Mouse (Mus musculus) adrenal gland, adult 18-20 months (tissue): Measurements from ENCODE around the gene Rapgef2. TPM values are rescaled to one million over a fixed set of nuclear protein-coding genes. Genes with fewer than 3 reads are reported as not detected.

Experiments used
- DNase-seq, 2 experiments: peaks; one replicate each; pipeline ENCODE4 v3.0.0; 2021 to 2022; ENCODE audit warnings: low spot score in 2 of 2
- total RNA-seq, 2 experiments: library from RNA; stranded (reverse); gene quantifications; 1 replicate in 1 of 2; 2 replicates in 1 of 2; pipeline ENCODE4 v1.2.3; 2021

The Rapgef2 gene
- total RNA-seq, 2 experiments from 2014 or later: 21.9 to 22.5 TPM

DNA sequence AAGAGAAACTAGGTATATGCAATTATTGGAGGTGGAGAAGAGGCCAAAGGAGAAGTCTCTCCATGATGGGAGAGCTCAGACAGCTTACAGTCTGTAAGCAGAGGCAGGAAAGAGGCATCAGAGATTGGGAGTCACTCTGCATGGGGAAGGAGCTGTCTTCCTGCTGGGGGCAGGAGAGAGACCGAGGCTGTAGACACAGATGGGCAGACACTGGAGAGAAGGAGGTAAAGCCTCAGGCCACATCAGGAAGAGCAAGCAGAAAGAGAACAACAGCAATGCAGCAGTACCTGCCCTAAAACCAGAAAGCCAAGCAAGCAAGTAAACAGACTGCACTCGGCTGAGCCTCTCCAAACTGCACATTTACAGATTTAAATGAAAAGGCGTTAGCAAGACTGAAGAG, 81.2 kb downstream of the Rapgef2 start:
- no peak for DNase-seq

DNA sequence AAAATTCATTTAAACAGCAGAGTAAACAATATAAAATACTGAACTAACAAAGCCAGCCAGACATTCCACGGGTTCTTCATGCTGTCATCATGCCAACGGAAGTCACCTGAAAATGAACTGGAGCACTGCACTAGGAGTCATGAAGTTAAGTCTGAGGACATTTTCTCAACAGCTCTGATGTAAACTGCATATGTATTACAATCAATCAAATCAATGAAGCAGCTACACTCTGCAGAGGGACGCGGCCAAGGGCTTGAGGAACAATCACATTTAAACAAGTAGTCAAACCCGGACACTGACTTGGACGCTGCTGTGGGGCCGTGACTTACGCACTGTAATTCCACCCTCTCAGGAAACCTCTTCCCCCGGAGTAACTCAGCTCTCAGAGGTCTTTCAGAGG, 82.1 kb downstream of the Rapgef2 start:
- DNase-seq: no peak

DNA sequence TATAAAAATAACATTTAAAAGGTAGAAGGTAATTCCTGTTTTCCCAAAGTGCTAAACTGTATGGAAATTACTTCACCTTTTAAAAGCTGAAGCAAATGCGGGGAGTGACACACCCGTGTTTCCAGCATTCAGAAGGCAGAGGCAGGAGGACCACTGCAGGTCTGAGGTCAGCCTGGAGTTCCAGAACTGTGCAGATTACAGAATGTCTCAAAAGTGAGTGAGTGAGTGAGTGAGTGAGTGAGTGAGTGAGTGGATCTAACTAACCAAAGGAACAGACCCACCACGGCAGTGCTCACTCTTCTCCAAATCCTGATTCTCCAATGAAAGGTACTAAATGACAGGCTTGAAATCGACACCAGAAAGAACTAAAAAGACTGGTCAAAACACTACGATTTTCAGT, 82.5 kb downstream of the Rapgef2 start:
- no peak for DNase-seq

DNA sequence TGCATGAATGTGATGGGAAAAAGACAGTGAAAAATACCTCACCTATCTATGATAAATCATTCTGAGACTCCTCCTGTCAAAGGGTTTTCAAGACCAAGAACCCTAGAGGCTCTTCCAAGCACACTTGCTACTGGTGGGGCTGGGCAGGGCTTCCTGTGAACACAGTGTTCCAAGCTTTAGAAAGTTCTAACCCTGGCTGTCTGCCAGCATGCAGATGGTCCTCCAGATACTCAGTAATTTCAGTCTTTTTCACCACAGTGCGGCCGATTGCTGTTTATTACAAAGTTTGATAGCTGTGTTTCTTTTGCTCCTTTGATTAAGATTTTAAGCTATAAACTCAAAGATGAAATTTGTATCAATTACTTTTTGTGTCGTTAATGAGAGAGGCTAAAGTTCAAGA, 83.1 kb downstream of the Rapgef2 start:
- DNase-seq: peak in 1 of 2 experiments; percentile 65

DNA sequence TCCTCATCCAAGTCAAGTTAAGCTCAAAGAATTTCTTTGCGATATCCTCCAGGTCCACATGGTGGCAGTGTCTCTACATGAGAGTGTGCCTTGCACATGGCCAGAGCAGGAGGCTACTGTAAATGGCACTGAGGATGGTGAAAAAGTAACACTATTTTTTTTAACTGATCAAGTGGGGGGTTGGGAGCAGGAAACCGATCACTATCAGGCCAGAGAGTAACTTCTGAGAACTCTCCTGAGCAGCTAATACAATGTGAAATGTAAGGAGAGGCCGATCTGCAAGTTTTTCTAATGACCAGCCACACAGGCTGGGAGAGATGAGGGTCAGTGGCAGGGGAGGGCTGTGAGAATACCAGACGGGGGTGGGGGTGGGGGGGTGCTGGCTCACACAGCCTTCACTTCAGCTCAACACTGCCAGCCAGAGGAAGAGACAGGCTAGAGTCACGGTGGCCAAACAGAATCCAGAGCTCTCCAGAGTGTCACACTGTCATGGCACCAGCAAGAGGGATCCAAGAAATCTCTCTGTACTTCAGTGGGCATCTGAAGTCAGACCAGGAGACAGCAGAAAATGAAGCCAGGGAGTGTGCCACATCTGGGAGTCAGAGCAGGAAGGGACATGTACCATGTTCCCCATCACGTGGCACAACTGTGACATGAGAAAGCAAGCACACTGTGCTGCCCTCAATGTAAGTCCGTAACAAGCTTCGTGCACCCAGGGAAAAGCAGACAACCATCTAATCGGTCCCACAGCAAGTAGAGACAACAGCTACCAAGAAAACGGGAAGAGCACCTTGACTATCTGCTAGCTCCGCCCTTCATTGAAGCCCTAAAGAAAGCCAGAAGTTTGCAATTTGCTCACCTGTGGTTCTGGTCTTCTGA, 83.8 kb downstream of the Rapgef2 start:
- peak; percentile 62 to 67 for DNase-seq

DNA sequence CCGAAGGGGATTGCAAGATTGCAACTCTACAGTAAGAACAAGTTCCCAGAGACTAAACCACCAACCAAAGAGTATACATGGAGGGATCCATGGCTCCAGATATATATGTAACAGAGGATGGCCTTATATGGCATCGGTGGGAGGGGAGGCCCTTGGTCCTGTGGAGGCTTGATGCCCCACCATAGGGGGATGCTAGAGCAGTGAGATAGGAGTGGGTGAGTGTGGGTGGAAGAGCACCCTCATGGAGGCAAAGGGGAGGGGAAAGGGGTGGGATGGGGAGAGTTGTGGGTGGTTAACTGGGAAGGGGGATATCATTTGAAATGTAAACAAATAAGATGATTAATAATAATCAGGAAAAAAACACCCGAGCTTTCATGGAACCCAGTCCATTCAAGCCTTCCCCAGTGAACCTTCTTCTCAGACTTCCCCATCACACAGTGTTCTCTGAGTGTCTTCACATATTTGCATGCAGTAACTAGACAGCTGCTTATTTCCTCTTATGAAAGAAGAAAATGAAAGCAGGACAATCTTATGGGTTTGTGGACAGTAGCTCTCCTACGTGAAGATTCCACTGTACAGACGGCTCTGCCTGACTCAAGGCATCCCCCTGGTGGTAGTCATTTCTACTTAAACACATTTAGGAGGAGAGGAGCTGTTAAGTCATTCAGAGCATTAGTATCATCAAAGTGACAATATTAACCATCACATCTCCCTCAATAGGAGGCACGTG, 89.4 kb downstream of the Rapgef2 start:
- no peak for DNase-seq

DNA sequence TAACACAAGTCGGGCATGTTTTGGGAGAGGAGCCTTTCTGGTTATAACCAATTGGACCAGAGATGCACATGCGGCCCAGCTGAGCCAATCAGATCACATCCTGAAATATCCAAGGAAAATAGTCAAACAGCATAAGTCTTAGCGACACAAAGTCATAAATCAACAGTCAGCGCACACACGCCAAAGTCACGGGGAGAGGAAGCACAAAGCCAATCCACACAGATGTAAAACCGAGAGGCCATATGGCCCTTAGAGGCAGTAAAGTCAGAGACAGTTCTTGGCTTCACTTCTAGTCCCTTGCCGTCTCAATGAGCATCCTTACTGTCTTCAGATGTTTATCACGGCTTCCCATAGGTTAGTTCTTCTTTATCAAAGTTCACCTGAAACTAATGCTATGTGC, 91.0 kb downstream of the Rapgef2 start:
- no peak for DNase-seq

DNA sequence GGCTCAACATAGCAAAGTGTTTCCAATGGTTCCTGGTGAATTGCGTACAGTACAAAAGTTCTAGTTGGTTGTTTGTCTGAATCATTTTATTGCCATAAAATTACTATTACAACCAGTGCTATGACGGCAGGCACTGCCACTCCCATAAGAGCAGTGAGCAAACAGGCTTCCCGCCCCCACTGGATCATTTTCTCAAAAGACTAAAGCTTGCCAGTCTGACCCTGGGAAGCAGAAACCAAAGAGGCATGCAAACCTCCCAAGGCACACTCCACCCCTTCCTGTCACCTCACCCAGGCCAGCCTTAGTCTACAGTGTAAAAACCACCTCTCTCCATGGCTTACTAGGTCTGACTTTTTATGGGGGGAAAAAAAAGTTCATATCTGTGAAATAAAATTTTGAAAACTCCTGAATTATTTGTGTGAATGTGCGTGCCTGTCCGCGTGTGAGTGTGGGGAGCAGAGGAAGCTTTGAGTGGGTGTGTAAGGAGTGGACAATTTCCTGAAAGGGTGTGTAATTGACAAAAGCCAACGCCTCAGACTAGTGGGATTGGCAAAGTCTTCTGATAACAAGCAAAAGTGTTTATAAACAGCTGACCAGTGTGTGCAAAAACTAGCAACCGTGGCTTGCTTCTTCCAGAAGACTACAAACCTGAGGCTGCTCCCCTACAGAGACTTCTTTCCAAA, 92.1 kb downstream of the Rapgef2 start:
- no peak for DNase-seq

DNA sequence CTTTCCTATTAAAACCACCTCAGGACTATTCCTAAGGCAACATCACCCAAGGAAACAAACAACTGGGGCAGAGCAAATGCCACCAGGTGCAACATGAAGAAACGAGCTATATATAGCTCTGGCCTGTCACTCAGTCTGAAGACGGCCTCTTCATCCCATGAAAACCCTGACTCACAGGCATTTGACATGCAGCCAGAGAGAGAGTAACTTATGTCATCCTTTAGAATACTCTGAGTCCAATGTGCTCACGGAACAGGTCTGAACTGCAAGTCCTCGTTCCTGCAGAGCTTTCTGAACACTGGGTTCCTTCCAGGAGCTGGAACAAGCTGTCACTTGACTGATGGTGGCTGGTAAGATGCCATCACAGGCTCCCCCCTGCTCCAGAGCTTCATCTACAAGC, 93.3 kb downstream of the Rapgef2 start:
- DNase-seq: no peak

DNA sequence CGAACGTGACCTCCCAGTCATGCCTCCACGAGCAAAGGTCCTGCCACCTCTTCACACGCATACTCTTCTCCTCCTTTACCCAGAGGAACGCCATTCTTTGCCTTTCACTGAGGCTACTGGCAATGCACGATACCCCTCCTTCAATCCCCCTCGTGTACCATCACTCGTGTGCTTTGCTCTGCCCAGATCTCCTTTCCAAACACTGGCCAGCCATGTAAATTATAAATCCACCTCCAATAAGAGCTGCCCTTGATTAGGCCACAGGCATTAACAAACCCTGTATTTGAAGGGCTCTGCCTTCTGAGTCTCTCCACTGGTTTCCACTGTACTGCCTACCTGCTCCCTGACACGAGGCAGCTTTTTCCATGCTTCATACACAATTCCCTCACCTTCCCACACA, 94.3 kb downstream of the Rapgef2 start:
- DNase-seq: no peak

DNA sequence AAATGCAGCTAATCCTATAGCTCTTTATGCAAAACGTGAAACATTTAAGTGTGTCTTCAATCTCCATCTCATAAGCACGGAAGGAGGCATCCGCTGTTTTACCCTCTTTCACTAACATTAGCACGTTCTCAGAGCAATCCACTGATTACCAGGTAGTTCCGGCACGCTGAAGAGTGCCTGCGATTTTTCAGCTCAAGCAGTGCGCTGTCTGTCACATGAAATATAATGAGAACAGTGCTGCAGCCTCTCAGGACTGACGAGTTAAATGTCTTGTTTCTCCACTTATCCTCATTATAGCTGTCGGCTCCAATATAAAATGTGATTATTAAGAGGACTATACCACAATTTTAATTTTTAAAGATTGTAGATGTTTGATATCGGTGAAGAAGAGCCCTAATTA, 94.8 kb downstream of the Rapgef2 start:
- no peak for DNase-seq

DNA sequence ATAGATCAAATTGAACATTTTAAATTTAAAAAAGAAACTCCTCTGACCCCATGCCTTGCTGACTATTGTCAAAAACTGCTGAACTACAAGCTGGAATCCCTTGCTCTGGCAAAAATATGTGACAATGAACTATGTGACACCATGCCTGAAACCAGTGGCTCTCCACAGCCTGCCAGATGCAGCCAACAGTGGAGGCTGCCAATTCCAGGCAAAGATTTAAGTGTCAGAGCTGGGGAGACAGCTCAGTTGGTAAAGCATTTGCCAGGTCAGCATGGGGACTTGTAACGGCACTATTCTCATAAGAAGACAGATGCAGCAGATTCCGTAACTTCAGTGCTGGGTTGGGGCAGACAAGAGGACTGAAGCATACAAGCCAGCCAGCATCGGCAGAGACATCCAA, 95.9 kb downstream of the Rapgef2 start:
- DNase-seq: no peak

DNA sequence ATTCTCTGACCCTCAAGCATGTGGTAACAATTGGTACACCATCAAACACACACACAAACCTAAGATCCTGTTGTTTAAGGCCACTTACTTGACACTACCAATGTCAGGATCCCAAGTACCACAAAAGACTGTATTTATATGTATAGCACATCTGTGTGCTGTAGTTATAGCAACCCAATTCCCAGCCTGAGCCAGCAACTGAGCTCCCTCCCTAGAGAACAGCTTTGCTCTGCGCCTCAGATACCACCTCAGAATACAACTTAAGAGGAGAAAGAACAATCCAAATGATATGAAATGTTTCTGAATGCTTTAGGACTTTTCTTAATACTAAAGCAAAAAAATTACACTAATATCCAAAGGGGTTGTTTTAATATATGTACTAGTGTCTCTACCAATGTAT, 98.4 kb downstream of the Rapgef2 start:
- no peak for DNase-seq

DNA sequence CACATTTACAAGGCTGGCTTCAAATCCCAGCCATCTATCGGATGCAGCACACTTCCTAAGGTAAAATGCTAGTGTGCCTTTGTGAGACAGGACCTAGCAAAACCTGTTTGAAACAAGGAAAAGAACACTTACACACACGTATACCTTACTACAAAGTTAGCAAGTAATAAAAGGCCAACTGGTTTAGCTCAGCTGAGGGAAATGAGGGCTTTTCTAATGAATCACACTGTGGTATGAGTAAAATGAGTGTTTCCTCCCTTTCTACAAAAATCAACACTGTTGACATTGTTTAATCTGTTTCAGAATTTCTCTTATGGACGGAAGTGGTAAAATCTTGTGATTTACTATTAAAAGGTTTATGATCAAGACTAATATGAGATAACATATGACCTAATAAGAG, 104.0 kb downstream of the Rapgef2 start:
- DNase-seq: no peak

DNA sequence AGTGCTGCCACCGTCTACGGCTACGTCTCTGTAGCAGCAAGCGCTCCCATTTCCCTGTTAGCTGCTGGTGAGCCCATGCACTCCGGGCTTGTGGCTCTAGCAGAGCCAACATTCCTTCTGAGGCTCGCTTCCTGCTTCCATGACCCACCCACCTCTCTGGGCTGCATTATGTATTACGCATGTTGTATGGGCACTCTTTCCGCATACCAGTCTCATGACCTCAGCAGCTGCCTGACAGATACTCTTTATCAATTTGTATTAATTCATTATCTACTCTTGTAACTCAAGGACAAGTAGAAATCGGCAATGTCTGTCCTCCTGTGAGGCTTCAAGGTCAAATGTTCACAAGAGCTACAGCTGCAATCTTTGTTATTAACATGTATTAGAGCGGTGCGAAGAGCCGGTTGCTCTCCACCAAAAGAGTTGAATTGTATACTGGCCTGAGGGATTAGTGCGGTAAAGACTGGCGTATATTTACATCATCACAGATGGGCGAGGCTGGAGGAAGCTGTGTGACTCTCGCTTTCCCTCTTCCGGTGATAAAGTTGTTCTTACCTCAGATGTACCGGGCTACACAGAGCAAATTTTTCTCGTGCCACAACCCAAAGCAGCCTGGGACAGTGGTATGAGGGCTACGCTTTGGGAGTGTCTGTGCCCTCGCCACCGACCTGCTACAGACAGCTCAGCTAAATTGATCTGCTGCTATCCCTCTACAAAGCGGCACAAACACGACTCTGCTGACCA, 104.9 kb downstream of the Rapgef2 start:
- DNase-seq: peak in 1 of 2 experiments; percentile 54

DNA sequence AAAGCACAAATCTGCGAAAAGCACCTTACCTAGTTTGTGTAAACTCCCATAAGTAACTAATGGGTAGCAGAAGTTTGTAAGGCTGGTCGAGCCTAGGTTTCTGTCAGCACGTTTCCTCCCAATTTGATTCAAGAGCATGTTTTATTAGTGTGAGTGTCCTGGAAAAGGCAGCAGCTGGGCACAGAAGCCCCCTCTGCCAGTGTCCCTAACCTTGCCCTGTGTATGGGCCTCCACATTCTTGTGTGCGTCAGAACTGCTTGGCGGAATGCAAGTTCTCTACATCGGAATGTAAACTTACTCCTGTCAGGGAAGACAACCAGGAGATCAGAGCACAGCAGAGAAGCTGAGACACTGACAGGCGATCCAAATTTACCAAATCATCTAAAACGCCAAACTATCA, 106.2 kb downstream of the Rapgef2 start:
- DNase-seq: no peak

DNA sequence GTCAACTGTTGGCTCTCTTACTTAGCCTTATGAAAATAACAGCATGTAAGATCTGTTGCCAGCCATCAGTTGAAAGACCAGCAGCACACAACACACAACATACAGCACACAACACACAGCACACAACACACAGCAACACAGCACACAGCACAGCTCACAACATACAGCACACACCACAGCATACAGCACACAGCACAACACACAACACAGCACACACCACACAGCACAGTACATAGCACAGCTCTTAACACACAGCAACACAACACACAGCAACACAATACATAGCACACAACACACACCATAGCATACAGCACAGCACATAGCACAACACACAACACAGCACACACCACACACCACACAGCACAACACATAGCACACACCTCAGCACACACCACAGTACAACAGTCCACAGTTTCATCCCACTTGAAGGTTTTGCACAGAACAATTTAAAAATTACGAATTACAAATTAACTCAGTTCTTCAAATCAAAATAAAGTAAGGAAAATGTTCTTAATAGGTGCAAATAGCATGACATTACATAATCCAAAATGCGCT, 106.7 kb downstream of the Rapgef2 start:
- no peak for DNase-seq

DNA sequence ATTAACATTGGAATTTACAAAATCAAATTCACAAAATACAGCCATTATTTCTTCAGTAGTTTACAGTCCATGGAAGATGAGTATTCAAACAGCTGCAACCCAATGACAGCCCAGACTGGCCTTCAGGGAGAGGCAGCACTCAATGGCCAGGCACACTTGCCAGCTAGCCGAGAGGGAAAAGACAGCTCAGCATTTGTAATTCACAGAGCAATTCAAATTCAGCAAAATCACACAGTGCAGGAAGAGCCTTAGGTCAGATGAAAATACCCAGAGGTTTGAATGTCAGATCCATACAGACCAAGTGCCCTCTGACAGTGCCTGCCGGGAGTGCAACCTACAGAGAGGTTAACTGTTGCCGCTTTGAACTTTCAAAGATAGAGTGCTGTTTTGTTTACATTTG, 107.6 kb downstream of the Rapgef2 start:
- DNase-seq: no peak

DNA sequence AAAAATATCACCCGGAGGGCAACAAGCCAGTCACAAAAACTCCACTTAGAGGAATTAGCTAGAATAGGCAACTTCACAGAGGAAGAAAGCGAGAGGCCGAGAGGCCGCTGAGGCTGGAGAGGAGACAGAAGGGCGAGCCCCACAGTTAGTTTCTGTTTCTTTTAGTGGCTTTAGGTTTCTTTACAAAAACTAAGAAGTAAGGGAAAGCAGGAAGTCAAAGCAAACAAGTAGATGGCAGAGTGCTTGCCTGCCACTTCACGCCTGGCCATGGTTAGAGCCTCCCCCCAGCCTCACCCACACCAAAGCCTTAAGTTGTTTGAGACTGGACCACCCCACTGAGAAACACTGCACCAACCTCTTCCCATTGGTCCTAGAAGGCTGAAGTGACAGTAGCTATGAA, 108.2 kb downstream of the Rapgef2 start:
- DNase-seq: no peak

DNA sequence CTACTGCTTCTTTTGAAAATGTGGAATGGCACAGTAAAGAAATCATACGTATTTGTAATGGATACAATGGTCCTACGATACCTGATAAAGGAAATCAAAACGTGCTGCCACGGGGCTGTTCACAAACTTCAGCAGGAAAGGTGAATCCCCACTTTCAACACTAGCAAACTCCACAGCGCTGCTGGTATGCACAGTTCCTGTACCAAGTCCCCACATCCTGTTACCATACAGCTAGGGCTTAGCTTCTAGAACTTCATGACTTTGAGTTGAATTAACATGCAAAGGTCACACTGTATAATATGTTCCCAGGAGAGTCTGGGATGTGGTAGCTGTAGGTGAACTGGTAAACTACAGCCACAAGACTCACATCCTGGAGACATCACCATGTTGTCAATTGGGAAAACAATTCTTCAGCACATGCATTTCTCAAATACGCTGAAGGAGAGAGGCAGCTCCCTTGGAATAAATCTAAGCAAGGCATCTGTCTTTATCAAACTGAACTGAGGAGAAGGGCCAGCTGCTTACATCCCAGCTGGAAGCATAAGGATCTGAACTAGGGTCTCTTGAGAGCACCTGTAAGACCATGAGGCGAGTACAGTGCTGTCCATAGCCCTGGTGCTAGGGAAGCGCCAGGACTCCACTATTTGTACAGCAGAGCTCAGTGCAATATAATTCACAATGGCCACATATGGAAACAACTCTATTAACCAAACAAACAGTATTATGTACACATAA, 109.0 kb downstream of the Rapgef2 start:
- DNase-seq: no peak
